Mouse (Mus musculus) bone marrow macrophage, adult 2 months (primary cell): ENCODE results near the gene Slc7a4.

Experiments
- CTCF ChIP-seq: IDR thresholded peaks from 2 replicates; pipeline ENCODE4 v1.5.1; 2012; ENCODE audit warnings: low read depth, mild to moderate bottlenecking, low read length, moderate library complexity
- POLR2A ChIP-seq: IDR thresholded peaks from 2 replicates; pipeline ENCODE4 v1.6.1; 2012; ENCODE audit warnings: mild to moderate bottlenecking, low read depth, low read length, borderline replicate concordance

- no peak for TF ChIP-seq POLR2A
- no peak for TF ChIP-seq CTCF
These were observed 52.2 kb downstream of the Slc7a4 start, which contains the start of gene Thap7 for GRCm38 (mm10) chr16:17530640-17531288.
